Mouse (Mus musculus): ENCODE data around the gene Atp6ap1l.
A peak's percentile ranks its signal among the peaks of the same experiment; 100 is the strongest.

Atp6ap1l gene

GRCm38 (mm10) chr13:90886568-90886983 is 18.6 kb downstream of the Atp6ap1l start:
- peak; percentile 87 for ATAC-seq (ENCODE audit: low TSS enrichment)

GRCm38 (mm10) chr13:90885856-90886532 is 19.2 kb downstream of the Atp6ap1l start:
- peak; percentile 21 for ATAC-seq (ENCODE audit: low TSS enrichment)

DNA sequence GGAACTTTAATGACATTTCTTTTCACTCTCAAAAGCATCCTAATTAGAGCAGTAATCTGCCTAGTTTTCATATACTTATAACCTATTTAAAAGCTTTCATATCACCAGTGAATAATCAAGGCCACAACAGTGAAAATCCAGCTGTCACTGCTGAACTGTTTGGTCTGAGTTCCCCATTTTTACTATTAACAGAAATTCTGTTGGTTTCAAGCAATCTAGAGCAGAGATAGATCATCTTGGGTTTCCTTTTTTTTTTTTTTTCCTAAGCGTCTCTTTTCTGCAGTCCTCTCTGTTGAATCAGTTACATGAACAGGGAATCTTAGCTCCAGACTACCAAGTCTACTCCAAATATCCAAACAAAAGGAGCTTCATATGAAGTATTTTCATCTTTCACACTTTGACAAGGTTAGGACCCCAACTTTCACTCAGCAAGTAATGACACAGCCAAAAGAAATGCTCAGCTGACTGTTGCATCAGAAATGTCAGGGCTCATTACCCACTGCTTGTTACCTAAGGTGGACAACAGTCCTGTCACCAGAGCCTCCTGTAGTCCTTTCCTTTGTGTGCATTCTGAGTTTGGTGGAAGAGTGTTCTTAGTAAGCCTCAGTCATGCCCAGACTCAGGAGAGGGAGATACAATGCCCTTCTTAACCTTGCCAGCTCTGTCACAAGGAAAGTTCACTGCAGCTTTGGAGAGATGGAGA is 23.3 kb downstream of the Atp6ap1l start:
- no peak for ATAC-seq (ENCODE audit: low TSS enrichment)

DNA sequence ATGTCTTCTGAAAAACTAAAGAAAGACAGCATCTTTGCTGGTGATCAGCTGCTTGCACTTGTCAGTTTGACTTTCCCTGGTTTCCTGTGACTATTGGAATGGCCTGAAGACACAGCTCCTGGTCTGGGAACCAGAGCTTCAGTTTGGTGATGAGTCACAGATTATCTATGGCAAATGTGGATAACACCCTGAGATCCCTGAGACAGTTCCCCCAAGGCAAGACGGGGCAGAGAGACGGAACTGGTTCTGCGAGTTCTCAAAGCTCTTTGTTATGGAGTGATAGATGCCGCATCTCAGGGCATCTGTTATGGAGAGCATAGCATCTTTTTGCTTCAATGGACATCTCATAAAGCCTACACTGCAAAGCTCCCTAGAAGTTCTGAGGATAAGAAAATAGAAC is 33.6 kb downstream of the Atp6ap1l start:
- ATAC-seq (ENCODE audit: low TSS enrichment) = no peak

DNA sequence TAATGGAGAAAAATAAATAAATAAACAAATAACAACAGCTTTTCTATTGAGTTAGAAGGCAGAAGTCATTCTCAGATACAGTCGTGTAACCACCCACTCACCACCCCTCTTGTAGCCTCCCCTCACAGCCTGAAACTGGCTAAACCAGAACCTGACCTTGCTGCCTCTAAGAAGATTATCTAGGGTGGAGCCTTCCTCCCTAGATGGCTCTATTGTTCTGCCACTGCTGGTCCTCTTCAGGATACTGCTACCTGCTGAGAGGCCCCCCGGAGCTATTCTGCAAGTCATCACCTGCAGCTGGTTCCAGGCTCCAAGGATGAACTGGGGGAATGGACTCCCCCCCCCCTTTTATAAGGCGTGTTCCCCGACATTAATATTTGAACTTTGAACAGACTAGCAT is 36.0 kb downstream of the Atp6ap1l start:
- ATAC-seq (ENCODE audit: low TSS enrichment) = no peak

GRCm38 (mm10) chr13:90862138-90862537 is 43.0 kb downstream of the Atp6ap1l start:
- ATAC-seq (ENCODE audit: low TSS enrichment) = peak; percentile 89

- peak; percentile 93 for ATAC-seq (ENCODE audit: low TSS enrichment)
These were observed 44.2 kb downstream of the Atp6ap1l start for GRCm38 (mm10) chr13:90860888-90861431.

GRCm38 (mm10) chr13:90852727-90853630 is 52.2 kb downstream of the Atp6ap1l start:
- no peak for ATAC-seq (ENCODE audit: low TSS enrichment)

- no peak for ATAC-seq (ENCODE audit: low TSS enrichment)
These were observed 53.4 kb downstream of the Atp6ap1l start for GRCm38 (mm10) chr13:90851795-90852194.

DNA sequence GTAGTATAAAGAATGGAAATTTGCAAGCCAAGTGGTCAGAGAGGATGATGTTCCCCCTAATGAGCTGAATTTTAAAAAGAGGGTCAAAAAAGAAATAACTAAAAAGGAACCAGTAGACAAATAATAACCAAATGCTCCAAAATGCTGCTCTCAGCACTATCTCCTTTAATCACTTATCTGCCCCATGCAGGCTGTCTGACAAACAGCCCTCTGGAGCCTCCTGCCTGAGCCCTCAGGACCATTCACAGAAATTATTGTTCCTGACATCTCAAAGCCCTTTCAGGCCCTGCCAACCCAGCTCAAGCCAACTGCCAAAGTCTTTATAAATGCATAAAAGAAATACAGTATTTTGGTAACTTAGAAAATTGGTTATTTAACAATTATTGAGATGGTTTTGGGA is 61.0 kb downstream of the Atp6ap1l start:
- ATAC-seq (ENCODE audit: low TSS enrichment) = no peak

- ATAC-seq (ENCODE audit: low TSS enrichment) = no peak
These were observed 61.7 kb downstream of the Atp6ap1l start for GRCm38 (mm10) chr13:90843412-90843811.

DNA sequence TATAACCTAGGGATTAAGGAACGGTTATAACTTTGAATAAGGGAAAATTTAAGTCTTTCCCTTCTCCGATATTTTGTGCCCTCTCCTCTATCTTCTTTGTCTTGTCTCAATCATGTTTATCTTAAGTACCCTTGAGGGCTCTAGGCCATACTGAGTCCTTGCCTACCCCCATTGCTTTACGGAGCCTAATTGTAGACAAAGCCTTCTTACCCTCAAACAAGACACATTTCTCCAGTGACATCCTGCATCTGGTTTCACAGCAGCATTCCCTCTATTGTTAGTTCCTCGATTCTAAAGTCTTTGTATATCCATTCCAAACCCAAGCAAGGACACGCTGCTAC is 64.0 kb downstream of the Atp6ap1l start:
- ATAC-seq (ENCODE audit: low TSS enrichment) = no peak

- peak; percentile 98 for ATAC-seq (ENCODE audit: low TSS enrichment)
These were observed 64.5 kb downstream of the Atp6ap1l start for GRCm38 (mm10) chr13:90840530-90841212.

GRCm38 (mm10) chr13:90833641-90834207 is 71.4 kb downstream of the Atp6ap1l start:
- no peak for ATAC-seq (ENCODE audit: low TSS enrichment)
